Mouse (Mus musculus): Measurements from ENCODE around the gene Mcidas.

Gene Mcidas

DNA sequence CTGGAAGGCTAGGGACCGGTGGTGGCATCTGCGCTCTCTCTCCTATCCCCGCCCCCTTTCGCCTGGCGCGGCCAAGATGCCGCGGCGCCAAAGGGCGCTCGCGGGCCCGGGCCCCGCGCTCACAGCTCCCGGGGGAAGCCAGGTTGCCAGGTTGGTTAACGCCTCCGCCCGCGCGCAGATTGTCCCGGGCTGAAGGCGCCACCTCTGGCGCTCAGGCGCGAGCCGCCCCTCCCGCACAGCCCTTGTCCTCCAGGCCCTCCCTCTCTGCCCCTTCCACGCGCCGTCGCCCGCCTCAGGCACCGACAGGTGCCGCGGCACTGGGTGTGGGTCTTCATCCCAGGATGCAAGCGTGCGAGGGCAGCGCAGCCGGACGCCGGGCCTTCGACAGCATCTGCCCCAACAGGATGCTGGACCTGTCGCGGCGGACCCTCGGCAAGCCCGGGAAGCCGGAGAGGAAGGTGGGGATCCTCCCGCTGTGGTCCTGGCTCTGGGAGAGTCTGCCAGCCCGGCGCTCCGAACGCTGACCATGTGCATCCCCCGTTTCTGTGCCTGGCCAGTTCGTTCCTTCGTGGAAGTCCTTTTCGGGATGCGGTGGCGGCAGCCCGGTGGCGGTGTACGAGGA is at the start of gene Mcidas:
Mcidas (plus strand) TSS at position 315 of the 622 bp plus-strand sequence.
- DNase-seq (ENCODE audit: low read depth in 2 of 2, low spot score in 2 of 2), result no peak

DNA sequence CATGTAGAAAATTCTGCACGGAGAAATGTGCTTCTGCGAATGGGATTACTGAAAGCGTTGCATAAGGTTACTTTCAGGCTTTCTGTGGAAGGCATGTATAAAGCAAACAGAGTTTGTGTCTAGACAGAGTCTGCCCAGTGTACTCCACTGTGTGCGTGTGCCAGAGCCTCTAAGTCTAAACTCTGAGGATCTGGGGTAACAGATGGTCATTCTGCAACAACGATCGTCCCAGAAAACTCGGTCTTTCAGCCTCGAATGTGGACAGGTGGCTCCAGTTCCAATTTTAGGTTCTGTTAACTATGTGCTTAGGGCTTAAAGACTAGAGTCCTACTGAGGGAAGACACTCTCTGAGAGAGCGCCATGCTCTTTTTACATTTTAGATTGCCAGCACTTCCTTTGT is 48.3 kb upstream of the Mcidas start:
- DNase-seq (ENCODE audit: low read depth in 2 of 2, low spot score in 2 of 2), result no peak

DNA sequence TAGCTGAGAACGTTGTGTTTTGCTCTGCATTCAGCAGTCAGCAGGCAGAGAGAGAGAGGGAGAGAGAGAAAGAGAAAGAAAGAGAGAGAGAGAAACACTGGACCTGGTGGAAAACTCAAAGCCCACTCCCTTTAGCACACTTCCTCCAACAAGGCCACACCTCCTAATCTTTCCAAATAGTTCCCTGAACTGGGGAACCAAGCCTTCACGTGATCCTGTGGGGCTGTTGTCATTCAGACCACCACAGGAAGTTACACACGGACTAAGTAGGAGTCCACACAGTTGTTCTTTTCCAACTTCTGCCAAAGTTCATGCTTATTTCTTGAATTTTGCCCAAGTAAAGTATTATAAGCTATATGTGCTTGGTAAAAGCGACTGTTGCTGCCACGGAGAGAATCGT is 47.7 kb upstream of the Mcidas start:
- DNase-seq (ENCODE audit: low read depth in 2 of 2, low spot score in 2 of 2), result no peak

DNA sequence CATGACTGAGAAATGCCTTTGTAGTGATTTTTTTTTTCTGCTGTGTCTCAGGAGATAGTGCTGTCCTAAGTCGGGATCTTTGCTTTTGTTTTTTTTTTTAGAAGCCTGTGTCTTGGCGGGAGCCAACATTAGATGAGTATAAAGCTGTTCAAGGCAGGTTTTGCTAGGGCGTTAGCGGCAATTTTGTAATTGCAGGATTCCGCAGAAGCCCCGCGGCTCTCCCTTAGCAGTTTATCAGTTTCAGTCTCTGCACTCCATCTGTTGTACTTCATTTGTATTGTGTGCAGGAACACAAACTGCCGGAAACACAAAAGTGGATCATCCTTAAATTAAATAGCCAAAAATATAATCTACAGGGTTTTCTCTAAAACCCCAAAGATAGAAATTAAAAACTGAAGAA is 39.6 kb upstream of the Mcidas start:
- no peak for DNase-seq (ENCODE audit: low read depth in 2 of 2, low spot score in 2 of 2)

DNA sequence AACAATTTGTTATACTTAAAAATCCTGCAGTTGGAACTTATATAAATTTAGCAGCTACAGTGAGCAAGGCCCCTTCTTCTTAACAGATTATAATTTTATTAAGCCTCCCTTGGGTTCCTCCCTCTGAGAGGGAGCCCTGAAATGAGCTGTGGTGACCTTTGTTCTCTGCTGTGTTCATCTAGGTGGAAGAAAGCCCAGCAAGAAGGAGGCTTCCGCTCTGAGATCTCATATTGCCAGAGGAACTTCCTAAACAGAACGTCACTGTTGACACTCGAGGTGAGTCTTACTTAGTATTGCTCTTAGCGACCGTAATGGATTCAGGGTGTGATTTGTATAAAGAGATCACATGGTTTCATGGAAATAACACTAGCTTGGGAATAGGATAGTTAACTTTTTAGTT is 30.6 kb upstream of the Mcidas start:
- DNase-seq (ENCODE audit: low read depth in 2 of 2, low spot score in 2 of 2), result no peak

DNA sequence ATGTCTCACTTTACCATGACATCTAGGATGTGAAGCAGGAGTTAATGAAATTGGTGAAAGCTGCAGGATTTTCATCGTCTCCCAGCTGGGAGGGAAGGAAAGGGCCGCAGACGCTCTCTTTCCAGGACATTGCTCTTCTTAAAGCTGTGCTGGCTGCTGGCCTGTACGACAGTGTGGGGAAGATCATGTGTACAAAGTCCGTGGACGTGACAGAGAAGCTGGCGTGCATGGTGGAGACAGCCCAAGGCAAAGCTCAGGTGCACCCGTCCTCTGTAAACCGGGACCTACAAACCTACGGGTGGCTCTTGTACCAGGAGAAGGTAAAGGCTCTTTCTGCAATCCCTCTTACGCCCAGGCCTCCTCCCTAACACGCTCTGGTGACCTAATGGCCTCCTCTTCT is 29.2 kb upstream of the Mcidas start:
- no peak for DNase-seq (ENCODE audit: low read depth in 2 of 2, low spot score in 2 of 2)

DNA sequence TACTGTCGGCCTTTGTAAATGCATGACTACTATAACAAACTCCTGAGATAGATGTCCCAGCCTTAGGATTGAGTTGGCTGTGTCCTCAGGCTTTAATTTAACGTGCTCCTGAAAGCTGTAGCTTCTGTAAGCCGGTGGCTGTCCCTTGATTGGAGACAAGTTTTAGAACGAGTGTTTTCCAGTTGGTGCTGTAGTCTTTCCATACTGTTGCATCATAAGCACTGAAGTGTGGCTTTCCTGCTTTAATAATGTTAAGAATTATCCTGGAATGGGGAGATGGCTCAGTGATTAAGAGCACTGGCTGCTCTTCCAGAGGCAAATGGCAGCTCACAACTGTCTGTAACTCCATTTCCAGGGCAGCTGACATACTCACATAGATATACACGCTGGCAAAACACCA is 26.4 kb upstream of the Mcidas start:
- no peak for DNase-seq (ENCODE audit: low read depth in 2 of 2, low spot score in 2 of 2)

DNA sequence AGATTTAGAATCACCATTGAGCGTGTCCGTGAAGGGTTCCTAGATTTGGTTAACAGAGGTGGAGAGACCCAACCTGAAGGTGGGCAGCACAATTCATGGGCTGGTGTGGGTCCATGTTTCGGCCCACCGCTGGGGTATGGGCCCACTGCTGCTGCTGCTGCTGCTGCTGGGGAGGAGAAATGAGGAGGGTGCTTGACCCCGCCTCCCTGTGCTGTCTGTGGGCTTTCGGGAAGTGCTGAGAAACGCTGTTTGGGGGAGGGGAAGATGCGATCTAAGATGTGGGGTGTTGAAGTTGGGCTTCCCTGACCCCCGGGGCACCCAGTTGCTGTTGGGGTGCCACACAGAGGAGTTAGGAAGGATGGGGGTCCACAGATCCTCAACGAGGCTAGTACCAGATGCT is 16.9 kb upstream of the Mcidas start:
- DNase-seq (ENCODE audit: low read depth in 2 of 2, low spot score in 2 of 2), result no peak

DNA sequence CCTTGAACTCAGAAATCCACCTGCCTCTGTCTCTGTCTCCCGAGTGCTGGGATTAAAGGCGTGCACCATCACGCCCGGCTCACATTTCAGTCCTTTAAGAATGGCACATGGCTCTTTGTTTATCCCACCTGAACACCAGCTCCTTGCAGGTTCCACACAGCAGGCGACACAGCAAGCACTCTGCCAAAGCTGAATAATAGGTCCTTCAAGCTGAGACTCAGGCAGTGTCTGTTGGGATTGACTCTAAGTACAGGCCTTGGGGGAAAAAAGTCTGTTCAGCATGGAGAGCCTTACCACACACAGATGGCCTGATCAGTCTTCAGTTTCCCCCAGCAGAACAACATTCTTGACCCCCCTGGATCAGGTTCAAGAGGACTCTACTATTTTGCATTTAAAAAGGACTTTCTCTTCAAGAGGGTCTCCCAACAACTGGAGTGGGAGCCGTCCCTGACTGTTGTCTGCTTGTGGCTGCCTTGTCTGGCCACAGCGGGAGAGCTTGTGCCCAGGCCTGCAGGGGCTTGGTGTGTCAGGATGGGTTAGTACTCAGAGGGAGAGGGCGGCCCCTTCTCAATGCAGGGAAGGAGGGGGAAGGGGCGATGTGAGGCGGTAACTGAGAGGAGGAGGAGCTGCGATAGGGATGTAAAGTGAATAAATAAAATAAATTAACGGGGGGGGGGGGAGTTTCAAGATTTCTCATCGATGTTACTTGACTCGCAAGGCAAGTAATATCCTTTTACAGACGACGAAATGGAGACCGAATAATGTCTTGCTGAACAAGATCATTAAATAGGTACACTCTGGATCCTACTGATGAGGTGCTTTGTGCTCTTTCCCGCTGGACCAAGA is 7.8 kb upstream of the Mcidas start:
- no peak for DNase-seq (ENCODE audit: low read depth in 2 of 2, low spot score in 2 of 2)

DNA sequence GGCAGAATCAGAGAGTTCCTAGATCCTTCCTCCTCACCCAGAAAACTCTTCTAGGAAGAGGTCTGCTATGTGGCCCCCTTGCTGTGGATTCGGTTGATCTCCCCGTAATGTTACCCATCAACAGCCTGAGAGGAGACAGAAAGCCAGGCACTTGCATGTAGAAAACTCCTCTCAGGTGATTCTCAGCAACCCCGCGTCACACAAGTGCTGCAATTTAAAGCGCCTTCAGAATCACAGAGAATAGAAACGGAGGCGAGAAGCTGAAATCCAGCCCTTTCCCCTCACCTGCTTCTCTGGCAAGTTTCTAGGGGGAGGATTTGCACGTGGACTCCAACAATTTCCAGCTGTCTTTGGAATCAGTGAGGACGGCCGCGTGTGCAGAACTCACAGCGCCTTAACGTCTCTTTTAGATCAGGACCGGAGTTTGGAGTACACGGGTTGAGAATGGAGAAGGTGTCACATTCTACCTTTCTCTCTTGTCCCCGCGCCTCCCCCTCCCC is 7.1 kb upstream of the Mcidas start:
- no peak for DNase-seq (ENCODE audit: low read depth in 2 of 2, low spot score in 2 of 2)

DNA sequence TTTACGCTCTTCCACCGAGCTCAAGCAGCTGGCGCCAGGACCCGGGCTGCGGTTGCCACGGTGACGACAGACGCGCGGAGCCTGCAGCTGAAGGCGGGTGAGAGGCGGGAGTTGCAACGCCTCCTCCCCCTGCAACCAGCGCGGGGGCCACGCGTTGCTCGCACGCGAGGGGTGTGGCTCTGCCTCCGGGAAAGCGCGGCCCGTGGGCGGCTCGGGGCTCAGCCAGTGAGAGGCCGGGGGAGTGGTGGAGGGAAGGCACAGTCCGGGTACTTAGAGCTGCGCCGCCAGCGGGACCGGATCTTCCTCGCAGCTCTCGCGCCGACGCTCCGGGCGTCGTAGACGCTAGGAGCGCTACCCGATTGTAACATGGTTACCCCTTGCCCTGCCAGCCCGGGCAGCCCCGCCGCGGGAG is 6.1 kb upstream of the Mcidas start, which contains the start of gene Ccno:
Ccno (plus strand) TSS at position 271 of the 412 bp plus-strand sequence.
- peak; percentile 82 to 85 for DNase-seq (ENCODE audit: low read depth in 2 of 2, low spot score in 2 of 2)

DNA sequence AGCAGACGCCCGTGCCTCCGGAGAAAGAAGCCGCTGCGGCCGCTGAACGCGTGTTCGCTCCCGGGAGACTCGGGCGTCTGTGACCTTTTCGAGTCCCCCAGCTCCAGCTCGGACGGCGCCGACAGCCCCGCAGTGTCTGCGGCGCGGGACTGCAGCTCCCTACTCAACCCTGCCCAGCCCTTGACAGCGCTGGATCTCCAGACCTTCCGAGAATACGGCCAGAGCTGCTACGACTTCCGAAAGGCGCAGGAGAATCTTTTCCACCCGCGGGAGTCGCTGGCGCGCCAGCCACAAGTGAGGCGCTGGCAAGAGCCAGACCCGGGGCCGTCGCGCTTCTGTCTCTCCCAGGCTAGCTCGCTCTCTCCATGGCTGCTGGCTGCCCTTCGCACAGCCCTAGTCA is 5.7 kb upstream of the Mcidas start:
- no peak for DNase-seq (ENCODE audit: low read depth in 2 of 2, low spot score in 2 of 2)

DNA sequence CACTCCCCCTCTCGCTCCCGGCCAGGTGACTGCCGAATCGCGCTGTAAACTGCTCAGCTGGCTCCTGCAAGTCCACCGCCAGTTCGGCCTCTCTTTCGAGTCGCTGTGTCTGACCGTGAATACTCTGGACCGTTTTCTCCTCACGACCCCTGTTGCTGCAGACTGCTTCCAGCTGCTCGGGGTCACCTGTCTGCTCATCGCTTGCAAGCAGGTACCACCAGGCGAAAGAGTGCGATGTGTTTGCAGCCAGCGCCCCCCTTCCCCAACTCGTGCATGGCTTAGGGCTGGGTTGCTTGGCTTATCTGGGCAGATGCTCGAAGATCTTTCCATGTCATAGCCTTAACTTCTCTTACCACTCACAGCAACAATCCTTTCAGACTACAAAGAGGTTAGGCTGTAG is 4.8 kb upstream of the Mcidas start:
- no peak for DNase-seq (ENCODE audit: low read depth in 2 of 2, low spot score in 2 of 2)

DNA sequence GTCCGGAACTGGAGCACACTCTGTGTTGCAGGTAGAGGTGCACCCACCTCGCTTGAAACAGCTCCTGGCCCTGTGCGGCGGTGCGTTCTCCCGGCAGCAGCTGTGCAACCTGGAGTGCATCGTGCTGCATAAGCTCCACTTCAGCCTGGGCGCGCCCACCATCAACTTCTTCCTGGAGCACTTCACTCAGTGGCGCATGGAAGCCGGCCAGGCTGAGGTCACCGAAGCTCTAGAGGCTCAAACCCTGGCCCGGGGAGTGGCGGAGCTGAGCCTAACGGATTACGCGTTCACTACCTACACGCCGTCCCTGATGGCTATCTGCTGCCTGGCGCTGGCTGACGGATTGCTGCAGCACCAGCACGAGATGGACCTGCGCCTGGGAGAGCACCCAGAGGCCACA is 4.1 kb upstream of the Mcidas start:
- no peak for DNase-seq (ENCODE audit: low read depth in 2 of 2, low spot score in 2 of 2)

DNA sequence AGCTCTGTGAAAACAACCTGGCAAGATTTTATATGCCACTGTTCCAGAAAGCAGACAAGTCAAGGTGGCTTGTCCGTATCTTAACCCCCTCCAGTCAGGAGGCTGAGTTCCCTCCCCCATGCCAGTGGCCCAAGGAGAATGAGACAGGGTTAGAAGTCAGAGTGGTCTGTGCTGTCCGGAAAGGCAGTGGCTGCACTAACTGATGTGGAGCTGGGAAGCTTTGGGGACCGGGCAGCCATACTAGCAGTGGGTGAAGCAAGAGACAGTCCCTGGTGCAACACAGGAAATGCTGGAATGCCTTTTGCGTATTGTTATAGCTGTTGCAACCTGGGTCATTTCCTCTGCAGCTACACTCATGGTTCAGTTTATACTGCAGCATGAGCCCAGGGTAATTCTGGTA is 3.3 kb upstream of the Mcidas start:
- no peak for DNase-seq (ENCODE audit: low read depth in 2 of 2, low spot score in 2 of 2)

DNA sequence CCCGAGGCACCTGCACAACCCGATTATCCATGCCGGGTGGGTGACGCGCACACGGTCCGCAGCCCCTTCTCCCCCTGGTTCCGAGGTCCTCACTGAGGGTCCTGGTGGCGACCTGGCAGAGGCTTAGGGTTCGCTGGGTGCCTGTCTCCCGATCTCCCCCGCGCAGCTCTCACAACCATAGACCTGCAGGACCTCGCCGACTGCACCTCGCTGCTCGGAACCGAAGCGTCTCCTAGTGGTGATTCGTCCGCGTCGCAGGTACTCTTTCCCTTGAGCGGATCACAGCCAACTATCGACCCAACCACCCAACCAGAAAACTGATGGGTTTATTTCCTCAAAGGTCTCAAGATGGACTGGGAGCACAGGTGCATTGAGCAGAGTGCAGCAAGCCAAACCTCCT is 546 bp downstream of the Mcidas start:
- DNase-seq (ENCODE audit: low read depth in 2 of 2, low spot score in 2 of 2), result peak; percentile 54 to 68

DNA sequence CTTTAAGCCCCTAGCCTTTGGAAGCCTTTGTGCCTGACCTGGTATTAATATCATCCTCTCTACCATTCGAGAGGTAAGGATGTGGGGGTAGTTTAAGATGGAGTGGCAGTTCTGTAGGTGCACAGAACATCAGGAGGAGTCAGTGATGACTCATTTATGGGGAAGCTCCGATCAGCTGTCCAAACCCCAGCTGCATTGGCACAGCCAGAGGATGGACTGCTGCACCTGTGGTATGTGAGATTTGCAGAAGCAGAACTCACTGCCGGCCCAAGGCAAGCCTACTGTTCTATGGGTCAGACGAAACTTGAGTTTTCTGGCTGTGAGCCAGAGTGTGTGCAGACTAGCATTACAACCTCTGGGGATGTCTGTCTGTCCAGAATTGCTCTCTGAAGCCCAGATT is 2.8 kb downstream of the Mcidas start:
- DNase-seq (ENCODE audit: low read depth in 2 of 2, low spot score in 2 of 2), result no peak

DNA sequence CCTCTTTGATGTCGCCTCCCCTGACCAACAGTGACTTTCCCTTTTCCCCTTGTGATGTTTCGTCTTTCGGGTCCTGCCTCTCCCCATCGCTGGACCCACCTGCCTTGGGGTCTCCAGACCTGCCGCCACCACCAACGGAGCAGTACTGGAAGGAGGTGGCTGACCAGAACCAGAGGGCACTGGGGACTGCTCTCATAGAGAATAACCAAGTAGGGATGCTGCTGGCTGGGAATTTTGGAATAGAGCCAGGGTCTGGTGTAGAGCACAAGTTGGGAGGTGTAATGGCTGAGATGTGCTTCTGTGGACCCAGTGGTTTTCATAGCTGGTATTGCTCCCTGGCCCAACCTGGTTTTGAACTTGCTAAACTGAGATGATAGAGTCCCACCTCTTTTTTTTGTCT is 3.7 kb downstream of the Mcidas start:
- no peak for DNase-seq (ENCODE audit: low read depth in 2 of 2, low spot score in 2 of 2)

DNA sequence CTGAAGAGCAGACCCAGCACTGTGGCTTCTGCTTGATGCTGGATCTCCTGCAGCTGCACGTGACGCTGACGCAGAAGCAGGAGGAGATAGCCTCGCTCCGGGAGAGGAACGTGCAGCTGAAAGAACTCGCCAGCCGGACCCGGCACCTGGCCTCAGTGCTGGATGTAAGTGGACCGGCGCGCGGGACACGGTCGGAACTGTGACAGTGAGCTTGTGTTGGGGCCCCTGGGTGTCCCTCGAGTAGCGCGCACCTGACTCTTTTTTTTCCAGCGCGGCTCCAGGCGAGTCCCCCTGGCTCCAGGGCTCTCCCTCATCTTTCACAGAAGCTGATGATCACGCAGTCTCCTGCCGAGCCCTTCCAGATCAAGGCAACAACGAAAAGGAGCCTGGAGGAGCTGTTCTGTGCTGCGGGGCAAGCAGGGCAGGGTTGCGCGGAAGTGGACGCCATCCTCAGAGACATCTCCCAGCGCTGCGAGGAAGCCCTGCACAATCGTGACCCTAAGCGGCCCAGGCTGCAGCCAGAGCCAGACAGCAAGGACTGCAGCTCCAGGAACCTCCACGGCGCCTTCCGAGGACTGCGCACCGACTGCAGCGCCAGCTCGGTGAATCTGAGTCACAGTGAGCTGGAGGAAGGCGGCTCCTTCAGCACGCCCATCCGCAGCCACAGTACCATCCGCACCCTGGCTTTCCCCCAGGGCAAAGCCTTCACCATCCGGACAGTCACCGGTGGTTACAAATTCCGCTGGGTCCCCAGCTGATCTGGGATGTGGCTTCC is 5.0 kb downstream of the Mcidas start:
- DNase-seq (ENCODE audit: low read depth in 2 of 2, low spot score in 2 of 2), result no peak

DNA sequence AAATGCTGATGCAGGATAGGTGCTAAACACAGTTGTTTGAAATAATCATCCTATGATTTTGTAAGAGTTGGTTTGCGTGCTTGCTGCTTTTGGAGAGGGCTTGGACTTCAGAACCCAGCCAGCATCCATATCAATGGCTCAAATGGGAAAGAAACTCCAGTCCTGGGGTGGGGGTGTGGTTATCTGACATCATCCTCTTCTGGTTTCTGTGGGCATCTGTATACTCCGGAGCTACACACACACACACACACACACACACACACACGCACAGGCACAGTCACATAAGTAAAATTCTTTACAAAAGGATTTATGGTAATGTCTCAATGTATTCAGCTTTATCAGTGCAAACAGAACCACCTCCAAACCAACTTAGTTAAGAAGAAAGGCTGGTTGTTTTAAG is 6.4 kb downstream of the Mcidas start:
- no peak for DNase-seq (ENCODE audit: low read depth in 2 of 2, low spot score in 2 of 2)

DNA sequence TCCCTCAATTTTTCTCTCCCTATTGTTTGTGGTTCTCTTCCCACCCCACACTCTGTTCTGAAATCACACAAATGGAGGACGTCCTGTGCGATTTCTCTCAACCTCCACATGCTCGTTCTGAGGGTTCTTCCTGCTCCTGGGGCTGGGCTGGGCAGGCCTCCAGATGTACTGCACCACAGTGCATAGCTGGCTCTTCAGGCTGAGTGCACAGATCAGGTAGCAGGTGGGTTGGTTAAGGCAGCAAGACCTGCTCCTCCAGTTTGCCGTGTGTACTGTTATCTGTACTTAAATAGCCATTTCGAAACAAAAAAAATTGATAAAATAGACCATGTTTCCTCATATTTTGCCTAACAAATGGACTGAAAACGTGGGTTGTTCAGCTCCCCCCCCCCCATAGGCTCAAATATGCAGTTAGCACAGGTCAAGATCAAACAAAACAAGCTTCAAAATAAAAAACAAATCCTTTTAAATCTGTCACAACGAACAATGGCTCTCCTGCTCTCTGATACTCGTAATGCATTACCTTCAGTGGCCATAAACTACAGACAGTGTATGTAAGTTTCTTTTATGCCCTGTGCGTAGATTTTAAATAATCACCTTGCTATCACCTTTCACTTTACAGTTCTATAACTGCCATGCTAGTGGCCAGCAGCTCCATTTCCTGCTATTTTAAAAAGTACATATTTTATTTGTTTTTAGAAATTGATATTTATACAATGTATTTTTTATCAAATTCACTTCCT is 7.1 kb downstream of the Mcidas start:
- no peak for DNase-seq (ENCODE audit: low read depth in 2 of 2, low spot score in 2 of 2)
